Mouse (Mus musculus) macrophage (primary cell): Measurements from ENCODE around the gene Zbtb12. TPM values are rescaled to one million over a fixed set of nuclear protein-coding genes. Genes with fewer than 3 reads are reported as not detected.

Experiments
- H3K27ac ChIP-seq: fragments of 350-480 bp; formaldehyde crosslinking; 2 replicates; pipeline ENCODE4 v1.9.0; 2021
- H3K36me3 ChIP-seq: fragments of 350-480 bp; formaldehyde crosslinking; 2 replicates; pipeline ENCODE4 v1.9.0; 2021; ENCODE audit errors: inconsistent target
- H3K4me3 ChIP-seq: fragments of 350-480 bp; formaldehyde crosslinking; 2 replicates; pipeline ENCODE4 v1.9.0; 2021; ENCODE audit errors: inconsistent target
- H3K79me2 ChIP-seq: fragments of 350-480 bp; formaldehyde crosslinking; 2 replicates; pipeline ENCODE4 v1.9.0; 2021; ENCODE audit errors: inconsistent target
- WGBS: methylation state at CpG from one replicate; pipeline ENCODE4 v1.1.7; 2026; ENCODE audit warnings: inconsistent platforms; ENCODE audit not compliant: missing documents; 5-methylcytosine and 5-hydroxymethylcytosine counted together
- polyA plus RNA-seq: library from polyadenylated mRNA; stranded (reverse); fragments of 250-400 nt; gene quantifications from 3 replicates; pipeline ENCODE4 v1.2.4, GENCODE M21; 2018; ENCODE audit warnings: inconsistent platforms

Zbtb12 gene
- polyA plus RNA-seq, 1 experiment from 2014 or later, result 5.4 TPM

GRCm38 (mm10) chr17:34932287-34932686 lies 53.0 kb downstream of the Zbtb12 start:
- 51% methylated on average over 8 of the region's 8 CpGs for WGBS
- Histone ChIP-seq H3K79me2 (peaks cover 48% of the 10 kb centered on the region), H3K36me3 (peaks cover 41% of the 10 kb centered on the region), H3K4me3 (peak overlapping the region; percentile 99), H3K27ac (peak overlapping the region; percentile 78)

GRCm38 (mm10) chr17:34934031-34934430 lies 54.7 kb downstream of the Zbtb12 start:
- H3K79me2 ChIP-seq, result peaks cover 48% of the 10 kb centered on the region
- H3K36me3 ChIP-seq, result peaks cover 41% of the 10 kb centered on the region
- no peak overlapping the region for H3K27ac ChIP-seq
- WGBS, result 86% methylated on average over 23 of the region's 24 CpGs
- no peak overlapping the region for H3K4me3 ChIP-seq

GRCm38 (mm10) chr17:34934830-34935229 lies 55.5 kb downstream of the Zbtb12 start:
- Histone ChIP-seq H3K4me3 (no peak overlapping the region), H3K79me2 (peaks cover 48% of the 10 kb centered on the region), H3K27ac (0 out of 2 replicates have a peak overlapping the region, but pooled peaks have one; percentile 15), H3K36me3 (peaks cover 41% of the 10 kb centered on the region)
- WGBS, result 37% methylated on average over 8 of the region's 8 CpGs

GRCm38 (mm10) chr17:34937960-34938505 lies 58.8 kb downstream of the Zbtb12 start:
- Histone ChIP-seq H3K36me3 (peaks cover 35% of the 10 kb centered on the region), H3K4me3 (no peak overlapping the region), H3K27ac (no peak overlapping the region), H3K79me2 (peaks cover 29% of the 10 kb centered on the region)
- 47% methylated on average over 6 of the region's 6 CpGs for WGBS

GRCm38 (mm10) chr17:34941344-34942041 lies 62.2 kb downstream of the Zbtb12 start:
- H3K36me3 ChIP-seq, result peaks cover 2% of the 10 kb centered on the region; the same call in 1 of the 2 replicates
- no peak overlapping the region for H3K27ac ChIP-seq
- no peak overlapping the region for H3K4me3 ChIP-seq
- 83% methylated on average over 15 of the region's 15 CpGs for WGBS
- H3K79me2 ChIP-seq, result no peaks in the 10 kb centered on the region

GRCm38 (mm10) chr17:34943128-34943815 lies 64.0 kb downstream of the Zbtb12 start:
- Histone ChIP-seq H3K79me2 (no peaks in the 10 kb centered on the region), H3K36me3 (no peaks in the 10 kb centered on the region), H3K27ac (no peak overlapping the region), H3K4me3 (no peak overlapping the region)
- 95% methylated on average over 4 of the region's 4 CpGs for WGBS

GRCm38 (mm10) chr17:34944362-34944761 lies 65.1 kb downstream of the Zbtb12 start:
- Histone ChIP-seq H3K27ac (no peak overlapping the region), H3K36me3 (peaks cover under 1% of the 10 kb centered on the region; the same call in 1 of the 2 replicates), H3K4me3 (no peak overlapping the region), H3K79me2 (no peaks in the 10 kb centered on the region)

Other genes starting within 250 kb of the Zbtb12 start
- gene Prrt1, start 249.9 kb upstream of the Zbtb12 start, polyA plus RNA-seq, result 0.16 to 0.25 TPM in 2 of 3 replicates, not detected in the other
- 12.5 to 24.4 TPM (median 15.0 TPM) in 3 replicates for gene Fkbpl, start 234.7 kb upstream of the Zbtb12 start, polyA plus RNA-seq
- 31.4 to 62.2 TPM (median 57.9 TPM) in 3 replicates for gene Atf6b, start 232.3 kb upstream of the Zbtb12 start, polyA plus RNA-seq
- not detected in 3 replicates for gene Tnxb, start 208.9 kb upstream of the Zbtb12 start, polyA plus RNA-seq
- 0.21 to 1.4 TPM (median 0.32 TPM) in 3 replicates for gene C4b, start 135.6 kb upstream of the Zbtb12 start, polyA plus RNA-seq
- gene Cyp21a1, start 74.9 kb upstream of the Zbtb12 start, polyA plus RNA-seq, result not detected in 3 replicates
- gene Stk19, start 42.5 kb upstream of the Zbtb12 start, polyA plus RNA-seq, result 23.5 to 36.5 TPM (median 28.1 TPM) in 3 replicates
- gene Dxo, start 42.5 kb upstream of the Zbtb12 start, polyA plus RNA-seq, result 13.6 to 19.8 TPM (median 15.8 TPM) in 3 replicates
- 16.7 to 36.7 TPM (median 23.6 TPM) in 3 replicates for gene Skiv2l, start 29.3 kb upstream of the Zbtb12 start, polyA plus RNA-seq
- gene Nelfe, start 29.1 kb upstream of the Zbtb12 start, polyA plus RNA-seq, result 46.9 to 59.7 TPM (median 52.1 TPM) in 3 replicates
- gene Cfb, start 17.0 kb upstream of the Zbtb12 start, polyA plus RNA-seq, result 2.6 to 6.4 TPM (median 4.7 TPM) in 3 replicates
- gene Gm20547, start 2.6 kb downstream of the Zbtb12 start, polyA plus RNA-seq, result not detected in 3 replicates
- gene C2, start 18.8 kb downstream of the Zbtb12 start, polyA plus RNA-seq, result 0.63 to 0.95 TPM (median 0.86 TPM) in 3 replicates
- 59.6 to 100 TPM (median 69.3 TPM) in 3 replicates for gene Ehmt2, start 19.0 kb downstream of the Zbtb12 start, polyA plus RNA-seq
- not detected in 3 replicates for gene Slc44a4, start 35.0 kb downstream of the Zbtb12 start, polyA plus RNA-seq
- gene Neu1, start 51.8 kb downstream of the Zbtb12 start, polyA plus RNA-seq, result 80.3 to 98.8 TPM (median 81.2 TPM) in 3 replicates
- 0.57 to 1.2 TPM (median 0.69 TPM) in 3 replicates for gene Hspa1b, start 79.8 kb downstream of the Zbtb12 start, polyA plus RNA-seq
- not detected in 3 replicates for gene Gm20481, start 90.4 kb downstream of the Zbtb12 start, polyA plus RNA-seq
- 1.2 to 1.9 TPM (median 1.8 TPM) in 3 replicates for gene Hspa1a, start 92.7 kb downstream of the Zbtb12 start, polyA plus RNA-seq
- 0.47 to 1.7 TPM (median 0.96 TPM) in 3 replicates for gene Hspa1l, start 93.2 kb downstream of the Zbtb12 start, polyA plus RNA-seq
- 16.5 to 52.8 TPM (median 51.4 TPM) in 3 replicates for gene Lsm2, start 102.4 kb downstream of the Zbtb12 start, polyA plus RNA-seq
- gene Vars, start 121.5 kb downstream of the Zbtb12 start, polyA plus RNA-seq, result 7.7 to 37.5 TPM (median 19.2 TPM) in 3 replicates
- gene Vwa7, start 137.1 kb downstream of the Zbtb12 start, polyA plus RNA-seq, result 0.06 to 0.32 TPM (median 0.07 TPM) in 3 replicates
- not detected in 3 replicates for gene Sapcd1, start 148.5 kb downstream of the Zbtb12 start, polyA plus RNA-seq
- 0.48 to 0.51 TPM (median 0.50 TPM) in 3 replicates for gene Msh5, start 167.3 kb downstream of the Zbtb12 start, polyA plus RNA-seq
- 359 to 667 TPM (median 372 TPM) in 3 replicates for gene Clic1, start 170.5 kb downstream of the Zbtb12 start, polyA plus RNA-seq
- 3.3 to 9.6 TPM (median 4.8 TPM) in 3 replicates for gene Ddah2, start 179.6 kb downstream of the Zbtb12 start, polyA plus RNA-seq
- gene Ly6g6c, start 185.9 kb downstream of the Zbtb12 start, polyA plus RNA-seq, result not detected in 3 replicates
- 0.17 TPM in 1 of 3 replicates, not detected in the others for gene Mpig6b, start 186.7 kb downstream of the Zbtb12 start, polyA plus RNA-seq
- not detected in 3 replicates for gene Ly6g6e, start 197.4 kb downstream of the Zbtb12 start, polyA plus RNA-seq
- 0.43 to 1.7 TPM (median 0.88 TPM) in 3 replicates for gene Ly6g6d, start 198.6 kb downstream of the Zbtb12 start, polyA plus RNA-seq
- gene Ly6g6f, start 206.1 kb downstream of the Zbtb12 start, polyA plus RNA-seq, result not detected in 3 replicates
- 33.9 to 63.2 TPM (median 53.2 TPM) in 3 replicates for gene Abhd16a, start 209.8 kb downstream of the Zbtb12 start, polyA plus RNA-seq
- not detected in 3 replicates for gene Ly6g5c, start 228.8 kb downstream of the Zbtb12 start, polyA plus RNA-seq
- gene Ly6g5b, start 235.9 kb downstream of the Zbtb12 start, polyA plus RNA-seq, result 0.36 to 0.46 TPM in 2 of 3 replicates, not detected in the other
- 11.4 to 18.0 TPM (median 13.2 TPM) in 3 replicates for gene Gpank1, start 242.0 kb downstream of the Zbtb12 start, polyA plus RNA-seq
- gene Csnk2b, start 242.6 kb downstream of the Zbtb12 start, polyA plus RNA-seq, result 129 to 166 TPM (median 149 TPM) in 3 replicates
- gene D17H6S53E, start 246.9 kb downstream of the Zbtb12 start, polyA plus RNA-seq, result 11.5 to 23.5 TPM (median 22.0 TPM) in 3 replicates